Mouse (Mus musculus) ES-E14 (cell line): ENCODE measurements around the gene Magi2. TPM values are rescaled to one million over a fixed set of nuclear protein-coding genes. Genes with fewer than 3 reads are reported as not detected.

ENCODE experiments used
- DNase-seq: peaks from one replicate; pipeline ENCODE4 v3.0.0-alpha.2; 2013; ENCODE audit warnings: low read depth, low spot score
- H3K27ac ChIP-seq: 2 replicates; pipeline ENCODE4 v1.5.1; 2012; ENCODE audit warnings: low read depth, mild to moderate bottlenecking, low read length, moderate library complexity, mixed read lengths; ENCODE audit not compliant: poor library complexity, insufficient read depth, severe bottlenecking
- H3K36me3 ChIP-seq: 2 replicates; pipeline ENCODE4 v1.6.1; 2012; ENCODE audit warnings: mild to moderate bottlenecking, low read length, moderate library complexity, mixed read lengths; ENCODE audit not compliant: control insufficient read depth, poor library complexity, insufficient read depth, severe bottlenecking
- H3K4me1 ChIP-seq, 2 experiments: fragments of 150-350 bp in 1 of 2; sonication (generic) in 1 of 2; 2 replicates each; pipeline ENCODE4 v1.6.1; 2012; ENCODE audit warnings: low read length in 2 of 2, mild to moderate bottlenecking in 1 of 2, mixed read lengths in 1 of 2; ENCODE audit not compliant: control insufficient read depth in 2 of 2, insufficient read depth in 2 of 2, poor library complexity in 1 of 2
- H3K4me3 ChIP-seq, 2 experiments: fragments of 150-350 bp in 1 of 2; sonication (generic) in 1 of 2; 2 replicates each; pipeline ENCODE4 v1.5.1; 2012; ENCODE audit warnings: low read length in 2 of 2, low read depth in 1 of 2, mild to moderate bottlenecking in 1 of 2, mixed read lengths in 1 of 2; ENCODE audit not compliant: insufficient read depth in 1 of 2, poor library complexity in 1 of 2, severe bottlenecking in 1 of 2
- H3K9ac ChIP-seq: 2 replicates; pipeline ENCODE4 v1.6.1; 2012; ENCODE audit warnings: low read depth, mild to moderate bottlenecking, low read length, mixed read lengths; ENCODE audit not compliant: poor library complexity, insufficient read depth, severe bottlenecking
- H3K9me3 ChIP-seq: fragments of 150-350 bp; sonication (generic); 2 replicates; pipeline ENCODE4 v1.6.1; 2012; ENCODE audit warnings: low read depth, mild to moderate bottlenecking, low read length; ENCODE audit not compliant: control insufficient read depth, insufficient read depth
- CHD2 ChIP-seq: IDR thresholded peaks from 2 replicates; pipeline ENCODE4 v1.6.1; 2014; ENCODE audit warnings: mild to moderate bottlenecking, low read depth, low read length, inconsistent platforms
- HCFC1 ChIP-seq: IDR thresholded peaks from 2 replicates; pipeline ENCODE4 v1.6.1; 2012; ENCODE audit warnings: low read length, inconsistent platforms, borderline replicate concordance; ENCODE audit not compliant: insufficient read depth
- MAFK ChIP-seq: IDR thresholded peaks from 2 replicates; pipeline ENCODE4 v1.6.1; 2014; ENCODE audit warnings: mild to moderate bottlenecking, low read depth, low read length, inconsistent platforms; ENCODE audit not compliant: insufficient read depth
- ZC3H11A ChIP-seq: IDR thresholded peaks from 2 replicates; pipeline ENCODE4 v1.6.1; 2012; ENCODE audit warnings: low read depth, mild to moderate bottlenecking, inconsistent platforms, low read length, borderline replicate concordance
- ZNF384 ChIP-seq: IDR thresholded peaks from 2 replicates; pipeline ENCODE4 v1.6.1; 2012; ENCODE audit warnings: low read depth, low read length, inconsistent platforms
- in situ Hi-C, 2 experiments: fragments of 600-800 bp; cut with MboI; formaldehyde crosslinking; loops; one replicate each; pipeline ENCODE4 v1.15.1; 2025; ENCODE audit warnings: low sequenced_read_pairs in 2 of 2, inconsistent platforms in 1 of 2; ENCODE audit not compliant: unreplicated experiment in 2 of 2
- total RNA-seq: library from RNA; depleted of rRNA; stranded (reverse); fragments of 300-350 nt; gene quantifications from 2 replicates; pipeline ENCODE4 v1.2.3, GENCODE M21; 2012

Gene Magi2
- total RNA-seq, 1 experiment, result 0.85 TPM

- Histone ChIP-seq H3K36me3 (no peaks in the 10 kb centered on the region), H3K4me1 (no peaks in the 10 kb centered on the region), H3K27ac (no peak overlapping the region), H3K9me3 (no peaks in the 10 kb centered on the region), H3K9ac (no peak overlapping the region), H3K4me3 (no peak overlapping the region)
- in situ Hi-C loops, result no loop called here
- TF ChIP-seq ZNF384 (no peak), MAFK (no peak), HCFC1 (no peak), CHD2 (no peak), ZC3H11A (no peak)
- peak; percentile 15 for DNase-seq
Measured at GRCm38 (mm10) chr5:19429290-19429689, 202.5 kb downstream of the Magi2 start.

- DNase-seq, result no peak
- TF ChIP-seq ZC3H11A (no peak), MAFK (no peak), HCFC1 (no peak), CHD2 (no peak), ZNF384 (no peak)
- Histone ChIP-seq H3K9me3 (no peaks in the 10 kb centered on the region), H3K4me3 (no peak overlapping the region), H3K36me3 (no peaks in the 10 kb centered on the region), H3K27ac (no peak overlapping the region), H3K4me1 (no peaks in the 10 kb centered on the region), H3K9ac (no peak overlapping the region)
- in situ Hi-C loops, result no loop called here
Measured at GRCm38 (mm10) chr5:19462541-19462940, 235.7 kb downstream of the Magi2 start.

- TF ChIP-seq ZC3H11A (no peak), ZNF384 (no peak), CHD2 (no peak), MAFK (no peak), HCFC1 (no peak)
- Histone ChIP-seq H3K4me3 (no peak overlapping the region), H3K27ac (no peak overlapping the region), H3K4me1 (no peaks in the 10 kb centered on the region), H3K9ac (no peak overlapping the region), H3K36me3 (no peaks in the 10 kb centered on the region), H3K9me3 (no peaks in the 10 kb centered on the region)
- no peak for DNase-seq
- in situ Hi-C loops, result no loop called here
Measured at GRCm38 (mm10) chr5:19465383-19465782, 238.5 kb downstream of the Magi2 start.

- DNase-seq, result no peak
- no peaks in the 10 kb centered on the region for H3K36me3 ChIP-seq
- no peak for TF ChIP-seq CHD2
- TF ChIP-seq ZNF384, result no peak
- TF ChIP-seq MAFK, result no peak
- no peak for TF ChIP-seq HCFC1
- TF ChIP-seq ZC3H11A, result no peak
- no peak overlapping the region for H3K27ac ChIP-seq
- H3K4me1 ChIP-seq, result no peaks in the 10 kb centered on the region
- H3K4me3 ChIP-seq, result no peak overlapping the region
- in situ Hi-C loops, result no loop called here
- no peaks in the 10 kb centered on the region for H3K9me3 ChIP-seq
- no peak overlapping the region for H3K9ac ChIP-seq
Measured at GRCm38 (mm10) chr5:19472851-19473439, 246.1 kb downstream of the Magi2 start.

- DNase-seq, result no peak
- Histone ChIP-seq H3K9ac (no peak overlapping the region), H3K4me1 (no peaks in the 10 kb centered on the region), H3K36me3 (no peaks in the 10 kb centered on the region), H3K9me3 (no peaks in the 10 kb centered on the region), H3K27ac (no peak overlapping the region), H3K4me3 (no peak overlapping the region)
- in situ Hi-C loops, result no loop called here
- no peak for TF ChIP-seq ZC3H11A
- TF ChIP-seq ZNF384, result no peak
- no peak for TF ChIP-seq HCFC1
- no peak for TF ChIP-seq CHD2
- TF ChIP-seq MAFK, result no peak
Measured at GRCm38 (mm10) chr5:19482981-19483380, 256.1 kb downstream of the Magi2 start.
